Mouse (Mus musculus) liver, adult 2 months (tissue): ENCODE data around the gene Mrc2.

ENCODE experiments used
- CTCF ChIP-seq: fragments of 200-500 bp; IDR thresholded peaks from 2 replicates; pipeline ENCODE4 v1.5.1; 2011; ENCODE audit warnings: low read depth, low read length, control low read depth
- POLR2A ChIP-seq: fragments of 200-500 bp; IDR thresholded peaks from 2 replicates; pipeline ENCODE4 v1.6.1; 2011; ENCODE audit warnings: low read length, control low read depth; ENCODE audit not compliant: insufficient read depth; ENCODE audit errors: extremely low read depth

- TF ChIP-seq POLR2A (no peak), CTCF (no peak)
Measured at GRCm38 (mm10) chr11:105246785-105247184, 45.7 kb upstream of the Mrc2 start.
